ENCODE assay signal across 8 mouse cellular contexts in the genomic region with DNA sequence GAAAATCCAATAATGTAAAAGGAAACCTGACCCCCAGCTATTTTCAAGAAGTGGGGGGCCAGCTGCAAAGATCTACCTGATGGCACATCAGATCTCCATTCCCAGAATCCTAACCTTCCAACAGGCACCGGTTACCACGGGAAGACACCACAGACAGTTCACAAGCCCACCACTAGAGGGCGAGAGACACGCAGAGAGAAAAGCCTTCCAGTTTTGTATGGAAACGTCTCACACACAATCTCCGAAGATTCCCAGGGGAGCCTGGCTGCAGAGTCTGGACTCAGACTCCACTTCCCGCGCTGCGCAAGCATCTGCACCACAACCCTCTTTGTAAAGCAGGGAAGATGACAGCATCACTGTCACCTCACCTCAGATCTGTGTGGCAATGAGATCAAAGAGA. TPM values are rescaled to one million over a fixed set of nuclear protein-coding genes. Genes with fewer than 3 reads are reported as not detected.
DNase-seq lines count a peak whose midpoint lies in the region; ATAC-seq and TF ChIP-seq lines count a peak whose summit lies in the region.

No protein-coding gene starts in this region.

- TF ChIP-seq POLR2A in testis, adult 2 months (IDR thresholded peaks at IDR 0.05; ENCODE audit: control insufficient read depth, low read depth, low read length) = no peak

- no peak overlapping the region for H3K27ac ChIP-seq in ES-E14 (ENCODE audit: insufficient read depth, low read depth, low read length, poor library complexity, severe bottlenecking)
- H3K27ac ChIP-seq in forebrain, embryonic 15.5 days (replicated peaks) = no peak overlapping the region
- no peak overlapping the region for H3K27ac ChIP-seq in liver, embryonic 14.5 days
- H3K27ac ChIP-seq in neural tube, embryonic 13.5 days (replicated peaks) = no peak overlapping the region
- no peak overlapping the region for H3K27ac ChIP-seq in testis, adult 2 months (ENCODE audit: control insufficient read depth, insufficient read depth, low read depth, low read length)

- H3K27me3 ChIP-seq in forebrain, embryonic 15.5 days = no peaks in the 10 kb centered on the region
- H3K27me3 ChIP-seq in liver, embryonic 14.5 days (ENCODE audit: control insufficient read depth, insufficient read depth, low read length) = no peaks in the 10 kb centered on the region
- no peaks in the 10 kb centered on the region for H3K27me3 ChIP-seq in neural tube, embryonic 13.5 days
- H3K27me3 ChIP-seq in testis, adult 2 months (ENCODE audit: control insufficient read depth, insufficient read depth, low read length) = no peaks in the 10 kb centered on the region

- intact Hi-C loops in heart, postnatal 14 days (cut with DNase I) = loop anchor here (1.0 to 5.0 kb wide), 2 partner anchors 43 to 63 kb away; a partner anchor contains a TSS

- no peak overlapping the region for H3K9ac ChIP-seq in ES-E14 (ENCODE audit: insufficient read depth, low read depth, low read length, poor library complexity, severe bottlenecking)
- 0 out of 2 replicates have a peak overlapping the region, but pooled peaks have one; percentile 16 for H3K9ac ChIP-seq in forebrain, embryonic 15.5 days (replicated peaks)
- H3K9ac ChIP-seq in liver, embryonic 14.5 days (replicated peaks) = no peak overlapping the region
- peak overlapping the region; percentile 56; the same call in 1 of the 2 replicates for H3K9ac ChIP-seq in neural tube, embryonic 13.5 days

- H3K9me3 ChIP-seq in ES-E14 (ENCODE audit: control insufficient read depth, insufficient read depth, low read depth, low read length) = peaks cover 9% of the 10 kb centered on the region
- H3K9me3 ChIP-seq in forebrain, embryonic 15.5 days = no peaks in the 10 kb centered on the region
- no peaks in the 10 kb centered on the region for H3K9me3 ChIP-seq in liver, embryonic 14.5 days (ENCODE audit: control insufficient read depth, low read length)
- H3K9me3 ChIP-seq in neural tube, embryonic 13.5 days = no peaks in the 10 kb centered on the region

- 4% methylated on average over 9 of the region's 9 CpGs for WGBS in forebrain, embryonic 15.5 days
- 10% methylated on average over 9 of the region's 9 CpGs for WGBS in liver, embryonic 14.5 days (ENCODE audit: insufficient replicate concordance)
- WGBS in neural tube, embryonic 13.5 days = 4% methylated on average over 9 of the region's 9 CpGs

- H3K36me3 ChIP-seq in ES-E14 (ENCODE audit: control insufficient read depth, insufficient read depth, low read length, poor library complexity, severe bottlenecking) = peaks cover 22% of the 10 kb centered on the region; the same call in 1 of the 2 replicates
- no peaks in the 10 kb centered on the region for H3K36me3 ChIP-seq in forebrain, embryonic 15.5 days
- no peaks in the 10 kb centered on the region for H3K36me3 ChIP-seq in liver, embryonic 14.5 days (replicated peaks; ENCODE audit: control insufficient read depth, insufficient read depth, low read depth)
- H3K36me3 ChIP-seq in neural tube, embryonic 13.5 days = 0 out of 2 replicates have a peak, but pooled peaks cover 10% of the 10 kb centered on the region
- no peaks in the 10 kb centered on the region for H3K36me3 ChIP-seq in testis, adult 2 months (ENCODE audit: control insufficient read depth, insufficient read depth, low read length)

- peak overlapping the region; percentile 23; the same call in 1 of the 2 replicates for H3K4me2 ChIP-seq in forebrain, embryonic 15.5 days (replicated peaks)
- no peak overlapping the region for H3K4me2 ChIP-seq in liver, embryonic 14.5 days (ENCODE audit: low read depth)
- H3K4me2 ChIP-seq in neural tube, embryonic 13.5 days = peak overlapping the region; percentile 42

- no peak for TF ChIP-seq EP300 in liver, embryonic 14.5 days (IDR thresholded peaks at IDR 0.05; ENCODE audit: low read depth)

- in situ Hi-C loops in ES-E14 (cut with MboI; ENCODE audit: low sequenced_read_pairs in 2 of 2, unreplicated experiment in 2 of 2) = no loop called here

- H3K4me3 ChIP-seq in ES-E14 (ENCODE audit: insufficient read depth in 1 of 2, low read depth in 1 of 2, low read length in 2 of 2, poor library complexity in 1 of 2, severe bottlenecking in 1 of 2) = no peak overlapping the region
- 0 out of 2 replicates have a peak overlapping the region, but pooled peaks have one; percentile 2 for H3K4me3 ChIP-seq in forebrain, embryonic 15.5 days
- no peak overlapping the region for H3K4me3 ChIP-seq in liver, embryonic 14.5 days (ENCODE audit: insufficient read depth in 1 of 2, low read depth in 2 of 2, low read length in 2 of 2)
- peak overlapping the region; percentile 13; the same call in 1 of the 2 replicates for H3K4me3 ChIP-seq in neural tube, embryonic 13.5 days
- H3K4me3 ChIP-seq in testis, adult 2 months (ENCODE audit: control insufficient read depth, low read depth, low read length) = no peak overlapping the region

- peak; percentile 93 for TF ChIP-seq CTCF in liver, embryonic 14.5 days (IDR thresholded peaks at IDR 0.05; ENCODE audit: low read depth)
- peak; percentile 83 for TF ChIP-seq CTCF in testis, adult 2 months (IDR thresholded peaks at IDR 0.05; ENCODE audit: control insufficient read depth, insufficient read depth, insufficient replicate concordance, low read depth, low read length)

- DNase-seq in ES-E14 (ENCODE audit: low read depth, low spot score) = peak; percentile 81
- peak; percentile 85 for DNase-seq in cerebellum, adult 11-12 months
- peak; percentile 88 to 94 for DNase-seq in heart, postnatal 14 days
- peak; percentile 94 for DNase-seq in kidney, postnatal 4 days
- peak; percentile 28 to 37 (median 35) for DNase-seq in liver, embryonic 14.5 days (ENCODE audit: low read depth in 3 of 3, low spot score in 3 of 3)

- H3K4me1 ChIP-seq in ES-E14 (ENCODE audit: control insufficient read depth in 2 of 2, insufficient read depth in 2 of 2, low read length in 2 of 2, poor library complexity in 1 of 2) = no peaks in the 10 kb centered on the region
- H3K4me1 ChIP-seq in forebrain, embryonic 15.5 days = peaks cover 2% of the 10 kb centered on the region; the same call in 1 of the 2 replicates
- no peaks in the 10 kb centered on the region for H3K4me1 ChIP-seq in liver, embryonic 14.5 days (replicated peaks; ENCODE audit: control insufficient read depth in 2 of 2, insufficient read depth in 2 of 2, low read length in 1 of 2)
- H3K4me1 ChIP-seq in neural tube, embryonic 13.5 days (replicated peaks) = peaks cover 12% of the 10 kb centered on the region
- no peaks in the 10 kb centered on the region for H3K4me1 ChIP-seq in testis, adult 2 months (ENCODE audit: control insufficient read depth, insufficient read depth, low read length)

- ATAC-seq in forebrain, embryonic 15.5 days (replicated peaks) = peak; percentile 61
- no peak for ATAC-seq in liver, embryonic 14.5 days (ENCODE audit: insufficient read depth)
- peak; percentile 55; the same call in 1 of the 2 replicates for ATAC-seq in neural tube, embryonic 13.5 days (ENCODE audit: low read depth)

TF ChIP-seq in ES-E14, 5 proteins besides CTCF, POLR2A, EP300 and RAD21:
- TF ChIP-seq ZC3H11A (IDR thresholded peaks at IDR 0.05; ENCODE audit: borderline replicate concordance, low read depth, low read length) = 0 out of 2 replicates have a peak, but pooled peaks have one; percentile 3
- TF ChIP-seq MAFK (IDR thresholded peaks at IDR 0.05; ENCODE audit: insufficient read depth, low read depth, low read length) = no peak

RNA-seq across cellular contexts. Expression of a gene that starts 43.7 kb away (rescaled TPM):
- total RNA-seq in ES-E14 (2012; rRNA removed) = 5.2 and 10.1 TPM in 2 replicates
- 7.7 and 8.7 TPM in 2 replicates for polyA plus RNA-seq in forebrain, embryonic 15.5 days (2015; fragmentation: Nextera tagmentation; extraction: Ambion mirVana)
- 1 to 10 TPM; 6.0 to 6.3 TPM for total RNA-seq in heart, postnatal 14 days (2021)
- 1.3 and 1.7 TPM in 2 replicates for polyA plus RNA-seq in liver, embryonic 14.5 days (2012; rRNA removed)
- polyA plus RNA-seq in liver, embryonic 14.5 days (2014; fragmentation: Nextera tagmentation; extraction: Ambion mirVana) = 1.3 TPM in 2 replicates
- 7.9 TPM in 2 replicates for polyA plus RNA-seq in neural tube, embryonic 13.5 days (2015; fragmentation: Nextera tagmentation; extraction: Ambion mirVana)
- polyA plus RNA-seq in testis, adult 2 months (2012; rRNA removed) = 3.5 TPM in 2 replicates

RNA-seq across cellular contexts. Expression of a gene that starts 58.6 kb away (rescaled TPM):
- 0.16 and 0.22 TPM in 2 replicates for total RNA-seq in ES-E14 (2012; rRNA removed)
- polyA plus RNA-seq in forebrain, embryonic 15.5 days (2015; fragmentation: Nextera tagmentation; extraction: Ambion mirVana) = 0.91 and 1.3 TPM in 2 replicates
- total RNA-seq in heart, postnatal 14 days (2021) = 1 to 10 TPM; 3.3 to 4.0 TPM
- polyA plus RNA-seq in liver, embryonic 14.5 days (2012; rRNA removed) = 0.84 and 0.94 TPM in 2 replicates
- polyA plus RNA-seq in liver, embryonic 14.5 days (2014; fragmentation: Nextera tagmentation; extraction: Ambion mirVana) = 1.5 and 1.6 TPM in 2 replicates
- polyA plus RNA-seq in neural tube, embryonic 13.5 days (2015; fragmentation: Nextera tagmentation; extraction: Ambion mirVana) = 2.3 and 2.6 TPM in 2 replicates
- 0.06 TPM in 1 of 2 replicates, not detected in the other for polyA plus RNA-seq in testis, adult 2 months (2012; rRNA removed)

Comparison
In these comparisons a context has a peak if more than half of its experiments do, and no peak if none do; other contexts are left out.
1. DNase-seq: peak in every context shown above with its lines; median percentile 94 in kidney, postnatal 4 days; 91 in heart, postnatal 14 days; 85 in cerebellum, adult 11-12 months; 81 in ES-E14; 35 in liver, embryonic 14.5 days.
2. H3K4me3 ChIP-seq: peak in forebrain, embryonic 15.5 days (single experiment) and neural tube, embryonic 13.5 days (single experiment); none in ES-E14 (0 of 2), liver, embryonic 14.5 days (0 of 2) and testis, adult 2 months (single experiment).
3. H3K9ac ChIP-seq: peak in forebrain, embryonic 15.5 days (single experiment) and neural tube, embryonic 13.5 days (single experiment); none in ES-E14 (single experiment) and liver, embryonic 14.5 days (single experiment).